Mouse (Mus musculus) ES-E14 (cell line): ENCODE results near the gene Zzz3. TPM values are rescaled to one million over a fixed set of nuclear protein-coding genes. Genes with fewer than 3 reads are reported as not detected.

Experiments used
- DNase-seq: peaks from one replicate; pipeline ENCODE4 v3.0.0-alpha.2; 2013; ENCODE audit warnings: low read depth, low spot score
- H3K27ac ChIP-seq: 2 replicates; pipeline ENCODE4 v1.5.1; 2012; ENCODE audit warnings: low read depth, mild to moderate bottlenecking, low read length, moderate library complexity, mixed read lengths; ENCODE audit not compliant: poor library complexity, insufficient read depth, severe bottlenecking
- H3K36me3 ChIP-seq: 2 replicates; pipeline ENCODE4 v1.6.1; 2012; ENCODE audit warnings: mild to moderate bottlenecking, low read length, moderate library complexity, mixed read lengths; ENCODE audit not compliant: control insufficient read depth, poor library complexity, insufficient read depth, severe bottlenecking
- H3K4me1 ChIP-seq, 2 experiments: fragments of 150-350 bp in 1 of 2; sonication (generic) in 1 of 2; 2 replicates each; pipeline ENCODE4 v1.6.1; 2012; ENCODE audit warnings: low read length in 2 of 2, mild to moderate bottlenecking in 1 of 2, mixed read lengths in 1 of 2; ENCODE audit not compliant: control insufficient read depth in 2 of 2, insufficient read depth in 2 of 2, poor library complexity in 1 of 2
- H3K4me3 ChIP-seq, 2 experiments: fragments of 150-350 bp in 1 of 2; sonication (generic) in 1 of 2; 2 replicates each; pipeline ENCODE4 v1.5.1; 2012; ENCODE audit warnings: low read length in 2 of 2, low read depth in 1 of 2, mild to moderate bottlenecking in 1 of 2, mixed read lengths in 1 of 2; ENCODE audit not compliant: insufficient read depth in 1 of 2, poor library complexity in 1 of 2, severe bottlenecking in 1 of 2
- H3K9ac ChIP-seq: 2 replicates; pipeline ENCODE4 v1.6.1; 2012; ENCODE audit warnings: low read depth, mild to moderate bottlenecking, low read length, mixed read lengths; ENCODE audit not compliant: poor library complexity, insufficient read depth, severe bottlenecking
- H3K9me3 ChIP-seq: fragments of 150-350 bp; sonication (generic); 2 replicates; pipeline ENCODE4 v1.6.1; 2012; ENCODE audit warnings: low read depth, mild to moderate bottlenecking, low read length; ENCODE audit not compliant: control insufficient read depth, insufficient read depth
- CHD2 ChIP-seq: IDR thresholded peaks from 2 replicates; pipeline ENCODE4 v1.6.1; 2014; ENCODE audit warnings: mild to moderate bottlenecking, low read depth, low read length, inconsistent platforms
- HCFC1 ChIP-seq: IDR thresholded peaks from 2 replicates; pipeline ENCODE4 v1.6.1; 2012; ENCODE audit warnings: low read length, inconsistent platforms, borderline replicate concordance; ENCODE audit not compliant: insufficient read depth
- MAFK ChIP-seq: IDR thresholded peaks from 2 replicates; pipeline ENCODE4 v1.6.1; 2014; ENCODE audit warnings: mild to moderate bottlenecking, low read depth, low read length, inconsistent platforms; ENCODE audit not compliant: insufficient read depth
- ZC3H11A ChIP-seq: IDR thresholded peaks from 2 replicates; pipeline ENCODE4 v1.6.1; 2012; ENCODE audit warnings: low read depth, mild to moderate bottlenecking, inconsistent platforms, low read length, borderline replicate concordance
- ZNF384 ChIP-seq: IDR thresholded peaks from 2 replicates; pipeline ENCODE4 v1.6.1; 2012; ENCODE audit warnings: low read depth, low read length, inconsistent platforms
- in situ Hi-C, 2 experiments: fragments of 600-800 bp; cut with MboI; formaldehyde crosslinking; loops; one replicate each; pipeline ENCODE4 v1.15.1; 2025; ENCODE audit warnings: low sequenced_read_pairs in 2 of 2, inconsistent platforms in 1 of 2; ENCODE audit not compliant: unreplicated experiment in 2 of 2
- total RNA-seq: library from RNA; depleted of rRNA; stranded (reverse); fragments of 300-350 nt; gene quantifications from 2 replicates; pipeline ENCODE4 v1.2.3, GENCODE M21; 2012

Gene Zzz3
- total RNA-seq, 1 experiment = 40.9 TPM

DNA sequence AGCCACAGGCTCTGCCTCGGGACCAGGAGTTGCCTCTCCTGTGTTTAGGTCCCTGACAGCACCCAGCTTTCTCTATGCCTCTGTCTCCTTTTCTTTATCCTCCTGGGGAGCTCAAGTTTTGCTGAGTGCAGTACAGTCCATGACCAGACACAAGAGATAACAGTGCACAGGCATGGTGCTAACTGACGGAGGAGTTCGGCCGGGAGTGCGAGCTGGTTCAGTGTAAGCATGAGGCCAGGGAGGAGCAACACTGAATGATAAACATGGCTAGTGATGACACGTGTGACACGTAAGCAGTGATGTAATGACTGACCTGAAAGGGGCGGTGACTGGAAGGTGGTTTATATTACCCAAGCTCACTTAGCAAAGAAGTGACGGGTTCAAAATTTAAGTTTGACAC is 71.6 kb downstream of the Zzz3 start:
- TF ChIP-seq ZC3H11A (no peak), CHD2 (no peak), HCFC1 (no peak), MAFK (no peak), ZNF384 (no peak)
- H3K9ac ChIP-seq = no peak overlapping the region
- in situ Hi-C loops = no loop called here
- no peak overlapping the region for H3K27ac ChIP-seq
- no peaks in the 10 kb centered on the region for H3K4me1 ChIP-seq
- no peak overlapping the region for H3K4me3 ChIP-seq
- no peak for DNase-seq
- no peaks in the 10 kb centered on the region for H3K9me3 ChIP-seq
- peaks cover 3% of the 10 kb centered on the region; the same call in 1 of the 2 replicates for H3K36me3 ChIP-seq

DNA sequence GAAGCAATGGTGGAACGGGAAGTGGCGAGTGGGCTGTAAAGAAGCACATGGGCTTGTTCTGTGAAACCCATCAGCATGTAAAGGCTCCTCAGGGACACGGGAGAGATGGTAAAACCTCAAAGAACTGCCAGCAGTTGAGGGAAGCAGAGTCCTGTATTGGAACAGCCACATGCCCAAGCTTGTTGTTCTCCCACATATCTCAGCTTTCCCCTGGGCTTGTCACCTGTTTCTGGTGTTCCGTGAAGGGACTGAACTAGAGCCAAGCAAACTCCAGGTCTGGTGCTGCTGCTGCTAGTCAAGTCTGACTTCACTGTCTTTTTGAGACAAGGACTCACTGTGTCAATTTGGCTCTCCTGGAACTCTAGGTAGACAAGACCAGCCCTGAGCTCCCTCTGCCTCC is 72.0 kb downstream of the Zzz3 start:
- no peak for DNase-seq
- in situ Hi-C loops = no loop called here
- TF ChIP-seq CHD2 (no peak), ZC3H11A (no peak), ZNF384 (no peak), HCFC1 (no peak), MAFK (no peak)
- Histone ChIP-seq H3K4me3 (no peak overlapping the region), H3K9me3 (no peaks in the 10 kb centered on the region), H3K36me3 (no peaks in the 10 kb centered on the region; the same call in 1 of the 2 replicates), H3K27ac (no peak overlapping the region), H3K9ac (no peak overlapping the region), H3K4me1 (no peaks in the 10 kb centered on the region)

DNA sequence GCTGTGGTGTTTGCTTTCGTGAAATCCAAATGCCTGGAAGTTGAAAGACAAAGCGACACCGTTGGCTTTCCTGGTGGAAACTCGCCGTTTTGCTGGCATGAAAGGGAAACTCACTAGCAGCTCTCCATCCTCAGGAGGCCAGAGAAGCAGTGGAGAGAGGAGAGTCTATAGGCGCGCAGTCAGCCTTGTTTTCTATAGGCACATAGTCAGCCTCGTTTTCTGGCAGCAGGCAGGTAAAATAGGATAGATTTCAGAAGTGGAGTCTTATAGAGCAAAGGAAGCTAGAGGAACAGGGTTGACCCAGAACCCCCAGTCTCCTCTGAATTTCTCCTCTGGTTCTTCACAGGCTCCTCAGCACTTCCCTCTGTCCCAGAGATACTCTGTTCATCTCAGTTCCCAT is 72.8 kb downstream of the Zzz3 start:
- in situ Hi-C loops = no loop called here
- Histone ChIP-seq H3K9ac (no peak overlapping the region), H3K4me1 (no peaks in the 10 kb centered on the region), H3K4me3 (no peak overlapping the region), H3K36me3 (no peaks in the 10 kb centered on the region), H3K27ac (no peak overlapping the region), H3K9me3 (no peaks in the 10 kb centered on the region)
- DNase-seq = no peak
- TF ChIP-seq MAFK = no peak
- no peak for TF ChIP-seq ZC3H11A
- no peak for TF ChIP-seq CHD2
- no peak for TF ChIP-seq HCFC1
- TF ChIP-seq ZNF384 = no peak

DNA sequence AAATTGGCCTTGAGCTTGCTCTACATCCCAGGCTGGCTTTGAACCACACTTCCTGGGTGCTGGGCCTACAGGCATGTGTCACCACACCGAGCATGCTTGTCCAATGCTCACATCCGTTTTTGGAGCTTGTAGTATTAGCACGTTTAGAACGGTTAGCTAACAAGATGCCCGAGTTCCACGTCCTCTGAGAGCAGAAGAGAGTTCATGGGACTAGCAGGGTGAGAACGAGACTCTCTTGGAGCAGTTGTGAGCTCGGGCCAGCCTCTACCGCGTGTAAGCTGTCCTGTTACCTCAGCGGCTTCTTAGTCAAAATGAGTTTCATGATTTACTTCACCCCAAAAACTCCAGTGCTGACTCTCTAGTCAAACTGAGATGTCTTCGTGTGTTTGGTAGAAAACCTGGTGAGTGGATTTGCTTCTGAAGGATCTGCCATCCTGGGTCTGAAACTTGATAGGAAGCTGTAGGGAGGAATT is 73.3 kb downstream of the Zzz3 start:
- H3K36me3 ChIP-seq = no peaks in the 10 kb centered on the region
- no peaks in the 10 kb centered on the region for H3K4me1 ChIP-seq
- H3K9me3 ChIP-seq = no peaks in the 10 kb centered on the region
- no peak overlapping the region for H3K9ac ChIP-seq
- TF ChIP-seq ZC3H11A (no peak), MAFK (no peak), ZNF384 (no peak), HCFC1 (no peak), CHD2 (no peak)
- H3K27ac ChIP-seq = no peak overlapping the region
- H3K4me3 ChIP-seq = no peak overlapping the region
- in situ Hi-C loops = no loop called here
- no peak for DNase-seq
